Mouse (Mus musculus) heart, embryonic 14.5 days (tissue): ENCODE measurements around the gene Rap2a. TPM values are rescaled to one million over a fixed set of nuclear protein-coding genes. Genes with fewer than 3 reads are reported as not detected.

Experiments used
- ATAC-seq: fragments of 200-750 bp; cut with Nextera tagmentation; 2 replicates; pipeline ENCODE4 v1.8.0; 2017; ENCODE audit warnings: low read depth, moderate TSS enrichment; ENCODE audit not compliant: insufficient number of reproducible peaks, insufficient read depth, low FRiP score
- H3K27ac ChIP-seq, 2 experiments: fragments of 200-500 bp in 1 of 2; fragments of 300-500 bp in 1 of 2; sonication (generic) in 1 of 2; replicated peaks in 1 of 2; 2 replicates each; pipeline ENCODE4 v1.5.1; 2012 to 2014; ENCODE audit warnings: low read depth in 2 of 2, low read length in 2 of 2, control low read depth in 1 of 2, mild to moderate bottlenecking in 1 of 2, mixed read lengths in 1 of 2; ENCODE audit not compliant: control insufficient read depth in 1 of 2, insufficient read depth in 1 of 2
- H3K27me3 ChIP-seq: fragments of 300-500 bp; sonication (generic); 2 replicates; pipeline ENCODE4 v1.6.1; 2014; ENCODE audit warnings: mild to moderate bottlenecking, low read length, control low read depth; ENCODE audit not compliant: control insufficient read depth, insufficient read depth
- H3K36me3 ChIP-seq: fragments of 300-500 bp; sonication (generic); 2 replicates; pipeline ENCODE4 v1.6.1; 2014; ENCODE audit warnings: mild to moderate bottlenecking, control low read depth, low read length, mixed read lengths; ENCODE audit not compliant: control insufficient read depth, insufficient read depth
- H3K4me1 ChIP-seq, 2 experiments: fragments of 200-500 bp in 1 of 2; fragments of 300-500 bp in 1 of 2; sonication (generic) in 1 of 2; 2 replicates each; pipeline ENCODE4 v1.6.1; 2012 to 2014; ENCODE audit warnings: low read length in 2 of 2, control low read depth in 1 of 2, mixed read lengths in 1 of 2; ENCODE audit not compliant: control insufficient read depth in 2 of 2, insufficient read depth in 2 of 2
- H3K4me2 ChIP-seq: fragments of 300-500 bp; sonication (generic); 2 replicates; pipeline ENCODE4 v1.6.1; 2014; ENCODE audit warnings: mild to moderate bottlenecking, low read length
- H3K4me3 ChIP-seq, 2 experiments: fragments of 200-500 bp in 1 of 2; fragments of 300-500 bp in 1 of 2; sonication (generic) in 1 of 2; 2 replicates each; pipeline ENCODE4 v1.5.1; 2012 to 2014; ENCODE audit warnings: low read length in 2 of 2, mild to moderate bottlenecking in 2 of 2, control low read depth in 1 of 2, low read depth in 1 of 2, moderate library complexity in 1 of 2; ENCODE audit not compliant: control insufficient read depth in 1 of 2, insufficient read depth in 1 of 2
- H3K9ac ChIP-seq: fragments of 300-500 bp; sonication (generic); 2 replicates; pipeline ENCODE4 v1.6.1; 2014; ENCODE audit warnings: mild to moderate bottlenecking, low read length
- H3K9me3 ChIP-seq: fragments of 300-500 bp; sonication (generic); 2 replicates; pipeline ENCODE4 v1.6.1; 2016; ENCODE audit warnings: low read length, control low read depth; ENCODE audit not compliant: control insufficient read depth
- WGBS: fragments of 180-500 bp; shearing (Covaris S2); extraction: QIAGEN DNeasy Blood & Tissue Kit; methylation state at CpG from one replicate; pipeline ENCODE4 v1.1.7; 2014; 5-methylcytosine and 5-hydroxymethylcytosine counted together
- polyA plus RNA-seq: library from polyadenylated mRNA; unstranded; fragments of >200 nt; fragmentation: Nextera tagmentation; extraction: Ambion mirVana; gene quantifications from 2 replicates; pipeline ENCODE4 v1.2.1, GENCODE M21; 2014

The Rap2a gene
- polyA plus RNA-seq, 1 experiment from 2014 or later = 14.9 TPM

- ATAC-seq = no peak
- WGBS = 84% methylated on average over 7 of the region's 7 CpGs
- H3K9me3 ChIP-seq = peaks cover 5% of the 10 kb centered on the region; the same call in 1 of the 2 replicates
- no peak overlapping the region for H3K27ac ChIP-seq
- H3K36me3 ChIP-seq = no peaks in the 10 kb centered on the region
- no peak overlapping the region for H3K4me3 ChIP-seq
- no peaks in the 10 kb centered on the region for H3K27me3 ChIP-seq
- H3K9ac ChIP-seq = no peak overlapping the region
- H3K4me2 ChIP-seq = no peak overlapping the region
- H3K4me1 ChIP-seq = no peaks in the 10 kb centered on the region
Measured at GRCm38 (mm10) chr14:120454221-120454620, 24.0 kb upstream of the Rap2a start.

DNA sequence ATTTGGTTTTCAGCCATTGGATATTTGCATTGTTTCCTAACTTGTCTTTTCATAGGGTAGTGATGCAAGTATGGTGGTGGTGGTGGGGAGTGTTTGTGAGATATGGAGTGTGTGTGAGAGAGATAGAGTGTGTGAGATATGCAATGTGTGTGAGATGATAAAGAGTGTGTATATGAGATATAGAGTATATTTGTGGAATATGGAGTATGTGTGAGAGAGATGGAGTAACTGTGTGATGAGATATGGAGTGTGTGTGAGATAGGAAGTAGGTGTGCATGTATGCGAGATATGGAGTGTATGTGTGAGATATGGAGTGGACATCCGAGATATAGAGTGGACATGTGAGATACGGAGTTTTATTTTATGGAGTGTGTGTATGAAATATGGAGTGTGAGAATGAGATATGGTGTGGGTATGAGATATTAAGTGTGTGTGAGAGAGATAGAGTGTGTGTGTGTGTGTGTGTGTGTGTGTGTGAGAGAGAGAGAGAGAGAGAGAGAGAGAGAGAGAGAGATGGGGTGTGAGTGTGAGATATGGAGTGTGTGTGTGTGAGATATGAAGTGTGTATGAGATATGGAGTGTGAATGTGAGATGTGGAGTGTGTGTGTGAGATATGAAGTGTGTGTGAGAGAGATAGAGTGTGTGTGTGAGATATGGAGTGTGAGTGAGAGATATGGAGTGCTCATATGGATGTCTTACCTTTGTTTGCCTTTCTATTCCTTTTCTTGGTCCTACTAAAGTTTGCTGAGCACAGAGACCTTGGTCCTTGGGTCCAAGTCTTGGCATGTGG, 14.1 kb upstream of the Rap2a start:
- Histone ChIP-seq H3K9me3 (no peaks in the 10 kb centered on the region), H3K27ac (no peak overlapping the region), H3K4me2 (no peak overlapping the region), H3K36me3 (no peaks in the 10 kb centered on the region), H3K9ac (no peak overlapping the region), H3K4me3 (no peak overlapping the region), H3K27me3 (no peaks in the 10 kb centered on the region), H3K4me1 (no peaks in the 10 kb centered on the region)
- 77% methylated on average over 3 of the region's 3 CpGs for WGBS
- ATAC-seq = no peak

- no peak overlapping the region for H3K4me3 ChIP-seq
- H3K9me3 ChIP-seq = no peaks in the 10 kb centered on the region
- H3K27ac ChIP-seq = no peak overlapping the region
- H3K27me3 ChIP-seq = no peaks in the 10 kb centered on the region
- no peaks in the 10 kb centered on the region for H3K36me3 ChIP-seq
- no peak overlapping the region for H3K9ac ChIP-seq
- H3K4me2 ChIP-seq = no peak overlapping the region
- whole genome bisulfite sequencing = 62% methylated on average over 4 of the region's 4 CpGs
- ATAC-seq = no peak
- no peaks in the 10 kb centered on the region; a peak in 1 of 4 replicates for H3K4me1 ChIP-seq
Measured at GRCm38 (mm10) chr14:120466816-120467215, 11.4 kb upstream of the Rap2a start.

DNA sequence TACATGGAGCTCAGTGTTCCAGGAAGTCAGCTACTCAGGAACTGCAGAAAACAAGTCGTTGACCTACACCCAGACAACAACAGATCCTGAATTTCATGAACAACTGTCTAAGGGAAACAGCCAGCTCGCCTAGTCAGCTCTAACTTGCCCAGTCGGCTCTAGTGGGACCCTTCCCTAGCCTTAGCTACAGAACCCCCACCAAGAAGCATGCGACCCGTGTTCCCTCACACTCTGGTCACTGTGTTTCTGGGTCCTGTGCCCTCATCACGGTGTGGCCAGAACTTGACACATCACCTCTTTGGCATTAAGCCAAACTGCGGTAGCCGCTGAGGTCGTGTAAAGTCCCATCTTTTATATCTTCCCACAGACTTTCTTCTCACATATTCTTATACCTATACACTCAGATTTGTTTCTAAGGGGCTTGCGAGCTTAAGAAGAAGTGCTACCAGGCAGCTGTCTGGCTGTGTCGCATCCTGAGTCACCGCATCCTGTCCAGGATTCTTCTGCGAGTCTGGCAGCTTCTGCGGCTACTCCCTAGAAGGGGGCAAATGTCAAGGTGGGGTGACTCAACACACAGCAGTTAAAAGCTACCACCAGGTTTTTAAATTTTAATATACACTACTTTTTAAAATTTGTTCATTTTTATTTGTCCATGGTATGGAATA, 9.0 kb upstream of the Rap2a start:
- no peaks in the 10 kb centered on the region for H3K36me3 ChIP-seq
- 74% methylated on average over 14 of the region's 14 CpGs for WGBS
- no peak overlapping the region for H3K27ac ChIP-seq
- no peak overlapping the region for H3K4me3 ChIP-seq
- ATAC-seq = no peak
- H3K27me3 ChIP-seq = no peaks in the 10 kb centered on the region
- H3K4me2 ChIP-seq = no peak overlapping the region
- H3K9me3 ChIP-seq = no peaks in the 10 kb centered on the region
- no peaks in the 10 kb centered on the region; a peak in 1 of 4 replicates for H3K4me1 ChIP-seq
- no peak overlapping the region for H3K9ac ChIP-seq

DNA sequence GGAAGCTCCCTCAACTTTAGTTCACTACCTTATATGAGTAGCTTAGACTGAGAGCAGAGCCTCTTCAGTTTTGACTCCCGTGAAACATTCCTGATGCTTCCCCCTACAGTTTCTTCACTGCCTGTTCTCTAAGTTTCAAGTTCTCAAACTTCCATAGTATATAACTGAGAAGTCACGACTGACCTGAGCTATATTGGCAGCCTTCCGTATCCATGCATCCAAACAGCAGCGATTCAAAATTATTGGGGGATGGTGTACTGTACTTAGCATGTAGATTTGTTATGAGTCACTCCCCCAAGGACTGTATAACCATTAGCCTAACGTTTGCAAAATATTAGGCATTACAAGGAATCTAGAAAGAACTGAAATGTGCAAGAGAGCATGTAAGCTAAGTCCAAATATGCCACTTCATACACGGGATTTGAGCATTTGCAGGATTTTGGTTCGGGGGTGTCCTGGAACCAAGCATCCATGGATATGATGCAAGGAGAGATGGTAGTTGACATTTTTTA, 2.0 kb upstream of the Rap2a start:
- H3K36me3 ChIP-seq = no peaks in the 10 kb centered on the region
- H3K4me3 ChIP-seq = peak overlapping the region in 1 of 2 experiments; percentile 80; a peak in 1 of 4 replicates
- no peaks in the 10 kb centered on the region for H3K27me3 ChIP-seq
- WGBS = 66% methylated on average over 7 of the region's 7 CpGs
- peaks cover 3 to 6% of the 10 kb centered on the region in 2 experiments; a peak in 1 of 4 replicates for H3K4me1 ChIP-seq
- no peaks in the 10 kb centered on the region for H3K9me3 ChIP-seq
- peak overlapping the region; percentile 73 for H3K4me2 ChIP-seq
- ATAC-seq = no peak
- H3K9ac ChIP-seq = peak overlapping the region; percentile 73; the same call in 1 of the 2 replicates
- H3K27ac ChIP-seq = no peak overlapping the region

- H3K27ac ChIP-seq = peak overlapping the region; percentile 90 to 96
- H3K4me1 ChIP-seq = peaks cover 3 to 7% of the 10 kb centered on the region in 2 experiments; a peak in 1 of 4 replicates
- peak overlapping the region; percentile 70 to 80 for H3K4me3 ChIP-seq
- H3K9ac ChIP-seq = peak overlapping the region; percentile 73
- no peaks in the 10 kb centered on the region for H3K9me3 ChIP-seq
- ATAC-seq = peak; percentile 95
- H3K27me3 ChIP-seq = no peaks in the 10 kb centered on the region
- WGBS = under 1% methylated on average over 46 of the region's 46 CpGs
- peaks cover 6% of the 10 kb centered on the region; the same call in 1 of the 2 replicates for H3K36me3 ChIP-seq
- peak overlapping the region; percentile 73 for H3K4me2 ChIP-seq
Measured at GRCm38 (mm10) chr14:120477288-120477981, 809 bp upstream of the Rap2a start.

GRCm38 (mm10) chr14:120478641-120479341, 547 bp downstream of the Rap2a start:
- peak; percentile 8 for ATAC-seq
- peak overlapping the region; percentile 92 for H3K9ac ChIP-seq
- under 1% methylated on average over 61 of the region's 62 CpGs for WGBS

More at GRCm38 (mm10) chr14:120478641-120479341, 547 bp downstream of the Rap2a start:
- peak overlapping the region; percentile 70 to 80 for H3K4me3 ChIP-seq
- H3K9me3 ChIP-seq = no peaks in the 10 kb centered on the region
- H3K27me3 ChIP-seq = no peaks in the 10 kb centered on the region
- peaks cover 6% of the 10 kb centered on the region; the same call in 1 of the 2 replicates for H3K36me3 ChIP-seq
- peak overlapping the region; percentile 78 to 96 for H3K27ac ChIP-seq
- peaks cover 3 to 7% of the 10 kb centered on the region in 2 experiments; a peak in 1 of 4 replicates for H3K4me1 ChIP-seq
- peak overlapping the region; percentile 73 for H3K4me2 ChIP-seq
